Mouse (Mus musculus): ENCODE results near the gene Tbc1d10a. TPM values are rescaled to one million over a fixed set of nuclear protein-coding genes. Genes with fewer than 3 reads are reported as not detected.

The Tbc1d10a gene
- polyA plus RNA-seq, 1 experiment: 50.7 TPM

- DNase-seq (ENCODE audit: low read depth): no peak
These were observed 50.9 kb downstream of the Tbc1d10a start for GRCm38 (mm10) chr11:4237389-4237912.

- no peak for DNase-seq (ENCODE audit: low read depth)
These were observed 51.6 kb downstream of the Tbc1d10a start for GRCm38 (mm10) chr11:4238167-4238566.

GRCm38 (mm10) chr11:4239691-4240090 is 53.1 kb downstream of the Tbc1d10a start:
- DNase-seq (ENCODE audit: low read depth): no peak

GRCm38 (mm10) chr11:4240151-4240550 is 53.6 kb downstream of the Tbc1d10a start:
- no peak for DNase-seq (ENCODE audit: low read depth)

- no peak for DNase-seq (ENCODE audit: low read depth)
These were observed 54.6 kb downstream of the Tbc1d10a start for GRCm38 (mm10) chr11:4241180-4241579.

GRCm38 (mm10) chr11:4246126-4246525 is 59.5 kb downstream of the Tbc1d10a start:
- DNase-seq (ENCODE audit: low read depth): no peak

- DNase-seq (ENCODE audit: low read depth): no peak
These were observed 60.0 kb downstream of the Tbc1d10a start for GRCm38 (mm10) chr11:4246623-4247022.

- DNase-seq (ENCODE audit: low read depth): no peak
These were observed 60.8 kb downstream of the Tbc1d10a start for GRCm38 (mm10) chr11:4247201-4247959.

- no peak for DNase-seq (ENCODE audit: low read depth)
These were observed 62.6 kb downstream of the Tbc1d10a start for GRCm38 (mm10) chr11:4249151-4249550.

- DNase-seq (ENCODE audit: low read depth): no peak
These were observed 63.7 kb downstream of the Tbc1d10a start for GRCm38 (mm10) chr11:4250290-4250689.

- DNase-seq (ENCODE audit: low read depth): no peak
These were observed 64.8 kb downstream of the Tbc1d10a start for GRCm38 (mm10) chr11:4251376-4251775.

GRCm38 (mm10) chr11:4252886-4253285 is 66.3 kb downstream of the Tbc1d10a start:
- DNase-seq (ENCODE audit: low read depth): no peak

- DNase-seq (ENCODE audit: low read depth): no peak
These were observed 70.4 kb downstream of the Tbc1d10a start, which contains the start of gene Lif for GRCm38 (mm10) chr11:4256846-4257607. Lif (plus strand) TSS chr11:4257557.

- DNase-seq (ENCODE audit: low read depth): no peak
These were observed 71.2 kb downstream of the Tbc1d10a start for GRCm38 (mm10) chr11:4257756-4258155.

GRCm38 (mm10) chr11:4258657-4259082 is 72.1 kb downstream of the Tbc1d10a start:
- DNase-seq (ENCODE audit: low read depth): no peak

GRCm38 (mm10) chr11:4260463-4261187 is 74.0 kb downstream of the Tbc1d10a start:
- no peak for DNase-seq (ENCODE audit: low read depth)

GRCm38 (mm10) chr11:4261188-4261494 is 74.6 kb downstream of the Tbc1d10a start:
- no peak for DNase-seq (ENCODE audit: low read depth)

- DNase-seq (ENCODE audit: low read depth): no peak
These were observed 75.4 kb downstream of the Tbc1d10a start for GRCm38 (mm10) chr11:4261969-4262368.

GRCm38 (mm10) chr11:4262847-4263246 is 76.3 kb downstream of the Tbc1d10a start:
- DNase-seq (ENCODE audit: low read depth): no peak

GRCm38 (mm10) chr11:4263296-4263695 is 76.7 kb downstream of the Tbc1d10a start:
- DNase-seq (ENCODE audit: low read depth): no peak

- DNase-seq (ENCODE audit: low read depth): no peak
These were observed 77.5 kb downstream of the Tbc1d10a start for GRCm38 (mm10) chr11:4264066-4264465.
